Mouse (Mus musculus) erythroblast, embryonic 14.5 days (primary cell): ENCODE measurements around the gene Cdca7l. TPM values are rescaled to one million over a fixed set of nuclear protein-coding genes. Genes with fewer than 3 reads are reported as not detected.
"Not testable (repeated sequence)": the region's sequence is repeated elsewhere in the genome, so short reads cannot be mapped to it uniquely, and the experiment has no call there.

Experiments
- H3K27me3 ChIP-seq: 2 replicates; pipeline ENCODE4 v1.6.1; 2012; ENCODE audit warnings: inconsistent platforms; ENCODE audit not compliant: control insufficient read depth
- H3K36me3 ChIP-seq: 2 replicates; pipeline ENCODE4 v1.6.1; 2012; ENCODE audit warnings: mild to moderate bottlenecking, inconsistent platforms; ENCODE audit not compliant: control insufficient read depth
- H3K4me1 ChIP-seq: 2 replicates; pipeline ENCODE4 v1.6.1; 2012; ENCODE audit warnings: inconsistent platforms; ENCODE audit not compliant: control insufficient read depth
- H3K4me3 ChIP-seq: replicated peaks from 2 replicates; pipeline ENCODE3; 2012; ENCODE audit warnings: moderate library complexity, mild to moderate bottlenecking, inconsistent platforms
- H3K9me3 ChIP-seq: 2 replicates; pipeline ENCODE4 v1.6.1; 2012; ENCODE audit warnings: low read length, inconsistent platforms, mixed read lengths; ENCODE audit not compliant: control insufficient read depth
- GATA1 ChIP-seq: IDR thresholded peaks from 2 replicates; pipeline ENCODE4 v1.6.1; 2012; ENCODE audit warnings: low read length, inconsistent platforms, mixed read lengths
- TAL1 ChIP-seq: IDR thresholded peaks from 3 replicates; pipeline ENCODE4 v1.6.1; 2012; ENCODE audit warnings: low read length, inconsistent platforms, mixed read lengths
- polyA plus RNA-seq: library from polyadenylated mRNA; stranded (reverse); fragments of >175 nt; gene quantifications from 2 replicates; pipeline ENCODE4 v1.2.3, GENCODE M21; 2012

Gene Cdca7l
- 0.14 TPM in 2 replicates for polyA plus RNA-seq

- H3K9me3 ChIP-seq, H3K4me3 ChIP-seq, H3K4me1 ChIP-seq, H3K36me3 ChIP-seq: not testable (repeated sequence)
- H3K27me3 ChIP-seq, result peaks cover 11% of the 10 kb centered on the region
Measured at GRCm38 (mm10) chr12:117803989-117804388, at the start of gene Cdca7l. Gene Cdca7l, plus strand, starts transcription at chr12:117804289.

- H3K9me3 ChIP-seq, result no peaks in the 10 kb centered on the region
- TF ChIP-seq GATA1, result no peak
- TF ChIP-seq TAL1, result no peak
Measured at GRCm38 (mm10) chr12:117756010-117756409, 48.1 kb upstream of the Cdca7l start.

DNA sequence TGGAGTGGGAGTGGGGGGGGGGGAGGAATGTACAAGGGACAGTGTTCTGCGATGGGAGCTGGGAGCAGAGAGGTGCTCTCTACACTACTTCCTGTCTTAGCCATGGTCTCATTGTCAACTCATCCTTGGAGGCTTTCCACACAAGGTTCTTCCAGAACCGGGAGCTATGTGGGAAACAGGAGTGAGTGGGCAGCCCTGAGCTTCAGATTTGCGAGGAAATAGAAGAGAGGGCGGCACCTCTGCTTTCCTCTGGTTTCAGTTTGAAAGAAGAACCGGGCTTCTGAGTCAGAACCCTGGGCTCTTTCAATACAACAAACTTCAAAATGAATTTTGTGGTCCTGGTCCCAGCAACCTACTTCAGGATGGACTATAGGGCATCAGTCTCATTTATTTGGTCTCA is 43.7 kb upstream of the Cdca7l start:
- H3K4me3 ChIP-seq, result no peak overlapping the region
- no peaks in the 10 kb centered on the region for H3K4me1 ChIP-seq
- TF ChIP-seq TAL1, result no peak
- no peak for TF ChIP-seq GATA1

More at GRCm38 (mm10) chr12:117756010-117756409, 48.1 kb upstream of the Cdca7l start:
- Histone ChIP-seq H3K27me3 (no peaks in the 10 kb centered on the region), H3K4me3 (no peak overlapping the region), H3K4me1 (no peaks in the 10 kb centered on the region), H3K36me3 (no peaks in the 10 kb centered on the region)

GRCm38 (mm10) chr12:117760846-117761245 is 43.2 kb upstream of the Cdca7l start:
- Histone ChIP-seq H3K27me3 (no peaks in the 10 kb centered on the region), H3K36me3 (no peaks in the 10 kb centered on the region), H3K4me1 (no peaks in the 10 kb centered on the region), H3K9me3 (no peaks in the 10 kb centered on the region), H3K4me3 (no peak overlapping the region)
- no peak for TF ChIP-seq TAL1
- no peak for TF ChIP-seq GATA1

More for the DNA sequence above, 43.7 kb upstream of the Cdca7l start:
- H3K27me3 ChIP-seq, result no peaks in the 10 kb centered on the region
- no peaks in the 10 kb centered on the region for H3K36me3 ChIP-seq
- H3K9me3 ChIP-seq, result no peaks in the 10 kb centered on the region

GRCm38 (mm10) chr12:117761698-117762097 is 42.4 kb upstream of the Cdca7l start:
- Histone ChIP-seq H3K36me3 (no peaks in the 10 kb centered on the region), H3K4me3 (no peak overlapping the region), H3K9me3 (no peaks in the 10 kb centered on the region), H3K27me3 (no peaks in the 10 kb centered on the region), H3K4me1 (no peaks in the 10 kb centered on the region)
- TF ChIP-seq GATA1, result no peak
- no peak for TF ChIP-seq TAL1

DNA sequence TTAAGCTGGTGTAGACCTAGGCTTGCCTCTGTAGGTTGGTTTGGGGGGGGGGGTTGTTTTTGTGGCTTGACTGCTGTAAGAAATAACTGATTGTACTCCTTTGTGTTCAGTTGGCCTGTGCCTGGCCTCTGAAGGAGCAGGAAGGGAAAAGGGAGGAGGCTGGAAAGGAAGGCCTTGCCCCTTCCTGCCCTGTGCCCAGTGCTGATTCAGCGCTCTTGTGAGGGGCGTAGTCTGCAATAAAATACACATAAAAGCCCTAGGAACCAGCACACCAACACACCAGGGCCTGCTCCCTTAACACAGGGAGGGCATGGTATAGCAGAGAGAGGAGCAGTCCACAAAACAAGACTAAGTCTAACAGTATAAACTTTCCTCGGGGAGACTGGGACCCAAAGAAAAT is 40.8 kb upstream of the Cdca7l start:
- Histone ChIP-seq H3K4me3 (no peak overlapping the region), H3K36me3 (no peaks in the 10 kb centered on the region)
- TF ChIP-seq GATA1 (no peak), TAL1 (no peak)

GRCm38 (mm10) chr12:117764839-117765238 is 39.2 kb upstream of the Cdca7l start:
- H3K36me3 ChIP-seq, result no peaks in the 10 kb centered on the region
- H3K9me3 ChIP-seq, result no peaks in the 10 kb centered on the region
- H3K4me1 ChIP-seq, result no peaks in the 10 kb centered on the region
- TF ChIP-seq GATA1 (no peak), TAL1 (no peak)
- no peaks in the 10 kb centered on the region for H3K27me3 ChIP-seq
- no peak overlapping the region for H3K4me3 ChIP-seq

More for the DNA sequence above, 40.8 kb upstream of the Cdca7l start:
- H3K27me3 ChIP-seq, result no peaks in the 10 kb centered on the region
- H3K9me3 ChIP-seq, result no peaks in the 10 kb centered on the region
- H3K4me1 ChIP-seq, result no peaks in the 10 kb centered on the region

GRCm38 (mm10) chr12:117769113-117769512 is 35.0 kb upstream of the Cdca7l start:
- Histone ChIP-seq H3K9me3 (no peaks in the 10 kb centered on the region), H3K4me1 (no peaks in the 10 kb centered on the region), H3K27me3 (no peaks in the 10 kb centered on the region), H3K36me3 (no peaks in the 10 kb centered on the region), H3K4me3 (no peak overlapping the region)
- TF ChIP-seq GATA1 (no peak), TAL1 (no peak)

DNA sequence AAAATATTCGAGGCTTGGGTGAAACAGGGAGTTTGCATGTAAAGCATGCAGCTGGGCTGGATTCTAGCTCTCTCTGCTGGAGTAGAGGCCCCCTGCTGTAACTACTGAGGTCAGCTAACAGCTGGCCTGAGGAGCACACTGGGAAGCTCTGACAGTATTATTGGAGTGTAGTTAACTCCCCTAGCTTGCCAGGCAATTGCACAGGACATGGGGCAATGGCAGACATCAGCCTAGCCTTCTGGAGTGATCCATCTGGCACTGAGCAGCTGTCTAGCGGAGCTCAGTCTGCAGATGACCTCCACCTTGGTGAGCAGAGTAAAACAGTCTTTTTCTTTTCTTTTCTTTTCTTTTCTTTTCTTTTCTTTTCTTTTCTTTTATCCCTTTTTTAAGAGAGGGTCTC is 33.9 kb upstream of the Cdca7l start:
- H3K4me3 ChIP-seq, result no peak overlapping the region
- TF ChIP-seq GATA1, result no peak
- TF ChIP-seq TAL1, result no peak
- no peaks in the 10 kb centered on the region for H3K27me3 ChIP-seq
- no peaks in the 10 kb centered on the region for H3K36me3 ChIP-seq
- no peaks in the 10 kb centered on the region for H3K9me3 ChIP-seq
- no peaks in the 10 kb centered on the region for H3K4me1 ChIP-seq

GRCm38 (mm10) chr12:117771156-117771555 is 32.9 kb upstream of the Cdca7l start:
- Histone ChIP-seq H3K4me1 (no peaks in the 10 kb centered on the region), H3K36me3 (no peaks in the 10 kb centered on the region), H3K4me3 (no peak overlapping the region), H3K9me3 (no peaks in the 10 kb centered on the region), H3K27me3 (no peaks in the 10 kb centered on the region)
- TF ChIP-seq TAL1 (no peak), GATA1 (no peak)

DNA sequence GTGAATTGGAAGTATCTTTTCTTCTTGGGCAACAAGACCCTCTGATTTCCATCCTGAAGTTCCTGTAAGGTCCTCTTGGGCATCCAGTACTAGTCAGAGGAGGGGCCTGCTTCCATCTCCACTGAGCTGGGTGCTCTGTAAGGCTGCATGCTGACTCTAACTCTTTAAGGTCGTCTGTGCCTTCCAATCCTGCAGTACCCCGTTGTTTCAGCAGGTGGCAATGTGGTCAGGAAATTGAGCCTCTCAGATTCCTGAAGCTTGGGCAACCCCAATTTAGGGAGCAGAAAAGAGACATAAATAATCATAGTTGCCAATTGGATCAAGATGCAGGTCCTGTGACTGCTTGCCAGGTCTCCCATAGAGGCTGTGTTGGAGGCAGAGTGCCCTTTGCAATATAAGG is 31.5 kb upstream of the Cdca7l start:
- Histone ChIP-seq H3K9me3 (no peaks in the 10 kb centered on the region), H3K27me3 (no peaks in the 10 kb centered on the region), H3K4me1 (no peaks in the 10 kb centered on the region), H3K36me3 (no peaks in the 10 kb centered on the region), H3K4me3 (no peak overlapping the region)
- TF ChIP-seq GATA1 (no peak), TAL1 (no peak)
